Mouse (Mus musculus) adrenal gland, adult 2 months (tissue): ENCODE data around the gene Hmga2. TPM values are rescaled to one million over a fixed set of nuclear protein-coding genes. Genes with fewer than 3 reads are reported as not detected.

Source experiments
- DNase-seq: peaks from one replicate; pipeline ENCODE4 v3.0.0; 2021
- long read RNA-seq: library from polyadenylated mRNA; stranded (forward); transcript quantifications from one replicate; pipeline ENCODE4 v2.0.0, GENCODE M21; 2021
- polyA plus RNA-seq: library from polyadenylated mRNA; depleted of rRNA; stranded (reverse); fragments of >200 nt; gene quantifications from 2 replicates; pipeline ENCODE4 v1.2.3, GENCODE M21; 2012; rRNA removed
- total RNA-seq, 2 experiments: library from RNA; stranded (reverse); gene quantifications; 2 replicates each; pipeline ENCODE4 v1.2.3; 2021

Gene Hmga2
- total RNA-seq (1 to 10 TPM; 3.2 to 4.6 TPM), polyA plus RNA-seq (0.70 and 0.88 TPM in 2 replicates)
- long read RNA-seq, partial matches to known transcripts: 0 of 1 reads
- long read RNA-seq, other reads (novel, unspliced or antisense): 1 of 1 reads

GRCm38 (mm10) chr10:120475601-120476515, at the start of gene Hmga2:
Gene Hmga2, minus strand, starts transcription at chr10:120476469.
- DNase-seq: peak; percentile 89

GRCm38 (mm10) chr10:120522959-120523358, 46.7 kb upstream of the Hmga2 start:
- DNase-seq: no peak

- DNase-seq: no peak
Observed at GRCm38 (mm10) chr10:120521912-120522575, 45.8 kb upstream of the Hmga2 start.

- DNase-seq: peak; percentile 52
Observed at GRCm38 (mm10) chr10:120516311-120516710, 40.0 kb upstream of the Hmga2 start.

- no peak for DNase-seq
Observed at GRCm38 (mm10) chr10:120513721-120514120, 37.5 kb upstream of the Hmga2 start.

- DNase-seq: no peak
Observed at GRCm38 (mm10) chr10:120512946-120513345, 36.7 kb upstream of the Hmga2 start.

- no peak for DNase-seq
Observed at GRCm38 (mm10) chr10:120512121-120512520, 35.9 kb upstream of the Hmga2 start.

- no peak for DNase-seq
Observed at GRCm38 (mm10) chr10:120503959-120504358, 27.7 kb upstream of the Hmga2 start.

GRCm38 (mm10) chr10:120500794-120501193, 24.5 kb upstream of the Hmga2 start:
- DNase-seq: no peak

GRCm38 (mm10) chr10:120498086-120498485, 21.8 kb upstream of the Hmga2 start:
- peak; percentile 60 for DNase-seq

- DNase-seq: no peak
Observed at GRCm38 (mm10) chr10:120494653-120495052, 18.4 kb upstream of the Hmga2 start.

GRCm38 (mm10) chr10:120491477-120491876, 15.2 kb upstream of the Hmga2 start:
- no peak for DNase-seq

GRCm38 (mm10) chr10:120489611-120490010, 13.3 kb upstream of the Hmga2 start:
- no peak for DNase-seq

- DNase-seq: no peak
Observed at GRCm38 (mm10) chr10:120488526-120488925, 12.3 kb upstream of the Hmga2 start.

- no peak for DNase-seq
Observed at GRCm38 (mm10) chr10:120487881-120488280, 11.6 kb upstream of the Hmga2 start.

GRCm38 (mm10) chr10:120485461-120485860, 9.2 kb upstream of the Hmga2 start:
- no peak for DNase-seq

GRCm38 (mm10) chr10:120484144-120484543, 7.9 kb upstream of the Hmga2 start:
- DNase-seq: peak; percentile 20

GRCm38 (mm10) chr10:120478164-120478563, 1.9 kb upstream of the Hmga2 start:
- peak; percentile 66 for DNase-seq

GRCm38 (mm10) chr10:120477501-120477900, 1.2 kb upstream of the Hmga2 start:
- peak; percentile 59 for DNase-seq

- DNase-seq: peak; percentile 85
Observed at GRCm38 (mm10) chr10:120476516-120477336, 457 bp upstream of the Hmga2 start.

GRCm38 (mm10) chr10:120475041-120475541, 1.2 kb downstream of the Hmga2 start:
- peak; percentile 68 for DNase-seq

GRCm38 (mm10) chr10:120474301-120474700, 2.0 kb downstream of the Hmga2 start:
- DNase-seq: peak; percentile 56
